Mouse (Mus musculus): ENCODE results near the gene Arid3c. TPM values are rescaled to one million over a fixed set of nuclear protein-coding genes. Genes with fewer than 3 reads are reported as not detected.

Gene Arid3c
- polyA plus RNA-seq, 1 experiment = not detected

GRCm38 (mm10) chr4:41762099-41762687 is 31.3 kb upstream of the Arid3c start:
- no peak overlapping the region for H3K4me3 ChIP-seq (ENCODE audit: extremely low read depth, insufficient read depth, insufficient read length)
- TF ChIP-seq CTCF (IDR thresholded peaks at IDR 0.05; ENCODE audit: extremely low read depth, insufficient read depth, insufficient read length, insufficient replicate concordance) (no peak), POLR2A (IDR thresholded peaks at IDR 0.05; ENCODE audit: low read depth, low read length) (no peak)
- no peaks in the 10 kb centered on the region for H3K27me3 ChIP-seq (ENCODE audit: control insufficient read depth, insufficient read depth, low read length)
- no peaks in the 10 kb centered on the region for H3K4me1 ChIP-seq (ENCODE audit: control insufficient read depth, insufficient read depth, insufficient read length)
- no peak overlapping the region for H3K27ac ChIP-seq (ENCODE audit: insufficient read depth, low read length)
- WGBS = 75% methylated on average over 8 of the region's 8 CpGs
- DNase-seq (ENCODE audit: low read depth in 1 of 2, low spot score in 2 of 2) = no peak
- peaks cover 4% of the 10 kb centered on the region for H3K36me3 ChIP-seq (ENCODE audit: control insufficient read depth, insufficient read depth, low read length)

- Histone ChIP-seq H3K27me3 (ENCODE audit: control insufficient read depth, insufficient read depth, low read length) (no peaks in the 10 kb centered on the region), H3K4me1 (ENCODE audit: control insufficient read depth, insufficient read depth, insufficient read length) (no peaks in the 10 kb centered on the region), H3K4me3 (ENCODE audit: extremely low read depth, insufficient read depth, insufficient read length) (no peak overlapping the region), H3K27ac (ENCODE audit: insufficient read depth, low read length) (no peak overlapping the region), H3K36me3 (ENCODE audit: control insufficient read depth, insufficient read depth, low read length) (peaks cover 8% of the 10 kb centered on the region)
- TF ChIP-seq CTCF (IDR thresholded peaks at IDR 0.05; ENCODE audit: extremely low read depth, insufficient read depth, insufficient read length, insufficient replicate concordance) (no peak), POLR2A (IDR thresholded peaks at IDR 0.05; ENCODE audit: low read depth, low read length) (no peak)
- no peak for DNase-seq (ENCODE audit: low read depth in 1 of 2, low spot score in 2 of 2)
These were observed 30.7 kb upstream of the Arid3c start for GRCm38 (mm10) chr4:41761680-41762079.

GRCm38 (mm10) chr4:41760911-41761310 is 30.0 kb upstream of the Arid3c start:
- Histone ChIP-seq H3K27ac (ENCODE audit: insufficient read depth, low read length) (no peak overlapping the region), H3K36me3 (ENCODE audit: control insufficient read depth, insufficient read depth, low read length) (peaks cover 8% of the 10 kb centered on the region), H3K4me3 (ENCODE audit: extremely low read depth, insufficient read depth, insufficient read length) (no peak overlapping the region), H3K4me1 (ENCODE audit: control insufficient read depth, insufficient read depth, insufficient read length) (no peaks in the 10 kb centered on the region; the same call in 1 of the 2 replicates), H3K27me3 (ENCODE audit: control insufficient read depth, insufficient read depth, low read length) (no peaks in the 10 kb centered on the region)
- WGBS = 76% methylated on average over 4 of the region's 4 CpGs
- no peak for TF ChIP-seq POLR2A (IDR thresholded peaks at IDR 0.05; ENCODE audit: low read depth, low read length)
- TF ChIP-seq CTCF (IDR thresholded peaks at IDR 0.05; ENCODE audit: extremely low read depth, insufficient read depth, insufficient read length, insufficient replicate concordance) = no peak
- DNase-seq (ENCODE audit: low read depth in 1 of 2, low spot score in 2 of 2) = no peak

- no peak; the same call in 1 of the 2 replicates for TF ChIP-seq POLR2A (IDR thresholded peaks at IDR 0.05; ENCODE audit: low read depth, low read length)
- no peaks in the 10 kb centered on the region; the same call in 1 of the 2 replicates for H3K4me1 ChIP-seq (ENCODE audit: control insufficient read depth, insufficient read depth, insufficient read length)
- no peaks in the 10 kb centered on the region for H3K27me3 ChIP-seq (ENCODE audit: control insufficient read depth, insufficient read depth, low read length)
- WGBS = 10% methylated on average over 15 of the region's 15 CpGs
- H3K4me3 ChIP-seq (ENCODE audit: extremely low read depth, insufficient read depth, insufficient read length) = peak overlapping the region; percentile 22; the same call in 1 of the 2 replicates
- H3K27ac ChIP-seq (ENCODE audit: insufficient read depth, low read length) = peak overlapping the region; percentile 44; the same call in 1 of the 2 replicates
- H3K36me3 ChIP-seq (ENCODE audit: control insufficient read depth, insufficient read depth, low read length) = peaks cover 7% of the 10 kb centered on the region; the same call in 1 of the 2 replicates
- peak in 1 of 2 experiments; percentile 20 for DNase-seq (ENCODE audit: low read depth in 1 of 2, low spot score in 2 of 2)
These were observed 29.4 kb upstream of the Arid3c start for GRCm38 (mm10) chr4:41760288-41760721.

- no peak for DNase-seq (ENCODE audit: low read depth in 1 of 2, low spot score in 2 of 2)
- H3K27ac ChIP-seq (ENCODE audit: insufficient read depth, low read length) = peak overlapping the region; percentile 30; the same call in 1 of the 2 replicates
- H3K36me3 ChIP-seq (ENCODE audit: control insufficient read depth, insufficient read depth, low read length) = peaks cover 7% of the 10 kb centered on the region; the same call in 1 of the 2 replicates
- no peaks in the 10 kb centered on the region for H3K27me3 ChIP-seq (ENCODE audit: control insufficient read depth, insufficient read depth, low read length)
- no peaks in the 10 kb centered on the region; the same call in 1 of the 2 replicates for H3K4me1 ChIP-seq (ENCODE audit: control insufficient read depth, insufficient read depth, insufficient read length)
- H3K4me3 ChIP-seq (ENCODE audit: extremely low read depth, insufficient read depth, insufficient read length) = no peak overlapping the region
- 69% methylated on average over 6 of the region's 6 CpGs for WGBS
- TF ChIP-seq CTCF (IDR thresholded peaks at IDR 0.05; ENCODE audit: extremely low read depth, insufficient read depth, insufficient read length, insufficient replicate concordance) (no peak), POLR2A (IDR thresholded peaks at IDR 0.05; ENCODE audit: low read depth, low read length) (no peak)
These were observed 28.8 kb upstream of the Arid3c start for GRCm38 (mm10) chr4:41759656-41760287.

GRCm38 (mm10) chr4:41759206-41759605 is 28.3 kb upstream of the Arid3c start:
- 71% methylated on average over 9 of the region's 9 CpGs for WGBS
- TF ChIP-seq POLR2A (IDR thresholded peaks at IDR 0.05; ENCODE audit: low read depth, low read length) (no peak), CTCF (IDR thresholded peaks at IDR 0.05; ENCODE audit: extremely low read depth, insufficient read depth, insufficient read length, insufficient replicate concordance) (no peak)
- Histone ChIP-seq H3K36me3 (ENCODE audit: control insufficient read depth, insufficient read depth, low read length) (peaks cover 7% of the 10 kb centered on the region; the same call in 1 of the 2 replicates), H3K4me1 (ENCODE audit: control insufficient read depth, insufficient read depth, insufficient read length) (no peaks in the 10 kb centered on the region; the same call in 1 of the 2 replicates), H3K27me3 (ENCODE audit: control insufficient read depth, insufficient read depth, low read length) (no peaks in the 10 kb centered on the region), H3K4me3 (ENCODE audit: extremely low read depth, insufficient read depth, insufficient read length) (no peak overlapping the region), H3K27ac (ENCODE audit: insufficient read depth, low read length) (no peak overlapping the region)
- DNase-seq (ENCODE audit: low read depth in 1 of 2, low spot score in 2 of 2) = no peak

GRCm38 (mm10) chr4:41758701-41759100 is 27.8 kb upstream of the Arid3c start:
- Histone ChIP-seq H3K27ac (ENCODE audit: insufficient read depth, low read length) (no peak overlapping the region), H3K27me3 (ENCODE audit: control insufficient read depth, insufficient read depth, low read length) (no peaks in the 10 kb centered on the region), H3K4me1 (ENCODE audit: control insufficient read depth, insufficient read depth, insufficient read length) (no peaks in the 10 kb centered on the region; the same call in 1 of the 2 replicates), H3K36me3 (ENCODE audit: control insufficient read depth, insufficient read depth, low read length) (peaks cover 7% of the 10 kb centered on the region; the same call in 1 of the 2 replicates), H3K4me3 (ENCODE audit: extremely low read depth, insufficient read depth, insufficient read length) (no peak overlapping the region)
- no peak for TF ChIP-seq CTCF (IDR thresholded peaks at IDR 0.05; ENCODE audit: extremely low read depth, insufficient read depth, insufficient read length, insufficient replicate concordance)
- no peak for TF ChIP-seq POLR2A (IDR thresholded peaks at IDR 0.05; ENCODE audit: low read depth, low read length)
- WGBS = 90% methylated on average over 4 of the region's 4 CpGs
- DNase-seq (ENCODE audit: low read depth in 1 of 2, low spot score in 2 of 2) = no peak

All from spleen, adult 2 months (tissue).